Mouse (Mus musculus) natural killer cell, adult 2 months (primary cell): Measurements from ENCODE around the gene Cd24a.

Experiments used
- DNase-seq, 2 experiments: peaks; one replicate each; pipeline ENCODE4 v3.0.0; 2022; ENCODE audit warnings: low spot score in 2 of 2

The Cd24a gene

GRCm38 (mm10) chr10:43577997-43578331 is at the start of gene Cd24a:
Cd24a (plus strand) TSS chr10:43578284.
- no peak for DNase-seq

- no peak for DNase-seq
Measured at GRCm38 (mm10) chr10:43534382-43534781, 43.7 kb upstream of the Cd24a start.

- no peak for DNase-seq
Measured at GRCm38 (mm10) chr10:43537652-43538051, 40.4 kb upstream of the Cd24a start.

- no peak for DNase-seq
Measured at GRCm38 (mm10) chr10:43538831-43539230, 39.3 kb upstream of the Cd24a start.

- DNase-seq: no peak
Measured at GRCm38 (mm10) chr10:43539746-43540310, 38.3 kb upstream of the Cd24a start.

GRCm38 (mm10) chr10:43540442-43541152 is 37.5 kb upstream of the Cd24a start, which contains the start of gene 1700021F05Rik:
1700021F05Rik (minus strand) TSS chr10:43540994.
- DNase-seq: peak; percentile 91 to 95

- DNase-seq: peak in 1 of 2 experiments; percentile 2
Measured at GRCm38 (mm10) chr10:43541153-43541544, 36.9 kb upstream of the Cd24a start.

- no peak for DNase-seq
Measured at GRCm38 (mm10) chr10:43549411-43549810, 28.7 kb upstream of the Cd24a start.

GRCm38 (mm10) chr10:43550923-43551322 is 27.2 kb upstream of the Cd24a start:
- no peak for DNase-seq

GRCm38 (mm10) chr10:43551388-43551787 is 26.7 kb upstream of the Cd24a start:
- no peak for DNase-seq

GRCm38 (mm10) chr10:43557630-43558165 is 20.4 kb upstream of the Cd24a start:
- DNase-seq: no peak

GRCm38 (mm10) chr10:43559313-43559712 is 18.8 kb upstream of the Cd24a start:
- no peak for DNase-seq

GRCm38 (mm10) chr10:43560765-43561164 is 17.3 kb upstream of the Cd24a start:
- DNase-seq: no peak

- DNase-seq: no peak
Measured at GRCm38 (mm10) chr10:43561311-43561710, 16.8 kb upstream of the Cd24a start.

GRCm38 (mm10) chr10:43574352-43574751 is 3.7 kb upstream of the Cd24a start:
- no peak for DNase-seq

GRCm38 (mm10) chr10:43574956-43575355 is 3.1 kb upstream of the Cd24a start:
- peak; percentile 37 to 80 for DNase-seq

- DNase-seq: no peak
Measured at GRCm38 (mm10) chr10:43577299-43577996, 636 bp upstream of the Cd24a start.

GRCm38 (mm10) chr10:43578366-43578753 is 276 bp downstream of the Cd24a start:
- DNase-seq: peak in 1 of 2 experiments; percentile 40

- peak in 1 of 2 experiments; percentile 80 for DNase-seq
Measured at GRCm38 (mm10) chr10:43578754-43579380, 783 bp downstream of the Cd24a start.

GRCm38 (mm10) chr10:43579381-43580261 is 1.5 kb downstream of the Cd24a start:
- peak in 1 of 2 experiments; percentile 40 for DNase-seq

- DNase-seq: no peak
Measured at GRCm38 (mm10) chr10:43580649-43581078, 2.6 kb downstream of the Cd24a start.
